Mouse (Mus musculus): ENCODE measurements around the gene Esr1. TPM values are rescaled to one million over a fixed set of nuclear protein-coding genes. Genes with fewer than 3 reads are reported as not detected.

Esr1 gene
- polyA plus RNA-seq, 2 experiments = 0.06 to 0.29 TPM

DNA sequence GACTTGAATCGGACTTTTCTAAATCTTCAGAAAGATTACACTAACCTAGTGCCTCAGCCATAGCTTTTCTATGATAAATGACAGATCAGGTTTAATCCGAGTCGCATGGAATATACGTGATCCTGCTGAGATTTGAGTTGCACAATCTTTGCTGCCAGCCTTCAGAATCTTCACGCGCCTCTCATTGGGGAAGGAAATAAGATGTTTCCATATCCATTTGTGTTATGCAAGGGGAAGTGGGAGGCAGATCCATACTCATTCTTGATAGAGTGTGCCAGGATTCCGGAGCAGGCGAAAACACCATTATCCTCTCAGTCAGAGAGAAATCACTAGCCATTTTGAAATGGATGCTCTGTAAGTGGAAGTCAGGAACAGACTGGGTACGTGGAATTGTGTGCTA is 35.5 kb downstream of the Esr1 start:
- H3K9ac ChIP-seq (replicated peaks) = no peak overlapping the region
- no peak overlapping the region for H3K4me2 ChIP-seq (ENCODE audit: low read depth)
- H3K4me1 ChIP-seq (replicated peaks; ENCODE audit: control insufficient read depth in 2 of 2, insufficient read depth in 2 of 2, low read length in 1 of 2) = no peaks in the 10 kb centered on the region
- H3K36me3 ChIP-seq (replicated peaks; ENCODE audit: control insufficient read depth, insufficient read depth, low read depth) = no peaks in the 10 kb centered on the region
- no peak for ATAC-seq (ENCODE audit: insufficient read depth)
- no peak for TF ChIP-seq EP300 (IDR thresholded peaks at IDR 0.05; ENCODE audit: low read depth)
- TF ChIP-seq CTCF (IDR thresholded peaks at IDR 0.05; ENCODE audit: low read depth) = no peak
- DNase-seq (ENCODE audit: low read depth in 3 of 3, low spot score in 3 of 3) = no peak
- WGBS (ENCODE audit: insufficient replicate concordance) = 66% methylated on average over 9 of the region's 9 CpGs
- H3K27me3 ChIP-seq (ENCODE audit: control insufficient read depth, insufficient read depth, low read length) = no peaks in the 10 kb centered on the region
- no peak overlapping the region for H3K27ac ChIP-seq
- H3K4me3 ChIP-seq (ENCODE audit: insufficient read depth in 1 of 2, low read depth in 2 of 2, low read length in 2 of 2) = no peak overlapping the region
- no peaks in the 10 kb centered on the region for H3K9me3 ChIP-seq (ENCODE audit: control insufficient read depth, low read length)

DNA sequence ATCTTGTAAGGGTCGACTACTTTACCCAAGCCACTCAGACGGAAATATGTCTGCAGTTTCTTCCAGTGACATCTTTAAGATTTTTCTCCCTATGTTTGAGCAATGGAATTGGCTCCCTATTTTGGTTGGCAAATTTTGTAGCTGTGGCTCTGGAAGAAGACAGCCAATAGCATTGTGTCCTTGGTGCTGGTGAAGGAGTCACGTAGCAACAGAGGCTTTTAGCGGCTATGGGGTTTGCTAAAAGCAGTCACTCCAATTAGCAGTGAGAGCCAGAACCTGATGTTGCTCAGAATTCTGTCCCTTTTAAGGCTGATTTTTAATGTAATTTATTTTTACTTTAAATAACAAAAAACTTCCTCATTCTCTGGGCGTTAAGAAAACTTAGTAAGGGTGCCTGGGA is 54.0 kb downstream of the Esr1 start:
- Histone ChIP-seq H3K36me3 (replicated peaks; ENCODE audit: control insufficient read depth, insufficient read depth, low read depth) (no peaks in the 10 kb centered on the region), H3K9me3 (ENCODE audit: control insufficient read depth, low read length) (no peaks in the 10 kb centered on the region), H3K4me3 (ENCODE audit: insufficient read depth in 1 of 2, low read depth in 2 of 2, low read length in 2 of 2) (no peak overlapping the region), H3K4me2 (ENCODE audit: low read depth) (no peak overlapping the region), H3K27ac (no peak overlapping the region), H3K9ac (replicated peaks) (no peak overlapping the region), H3K27me3 (ENCODE audit: control insufficient read depth, insufficient read depth, low read length) (no peaks in the 10 kb centered on the region), H3K4me1 (replicated peaks; ENCODE audit: control insufficient read depth in 2 of 2, insufficient read depth in 2 of 2, low read length in 1 of 2) (no peaks in the 10 kb centered on the region)
- DNase-seq (ENCODE audit: low read depth in 3 of 3, low spot score in 3 of 3) (no peak), ATAC-seq (ENCODE audit: insufficient read depth) (no peak)
- no peak for TF ChIP-seq EP300 (IDR thresholded peaks at IDR 0.05; ENCODE audit: low read depth)
- TF ChIP-seq CTCF (IDR thresholded peaks at IDR 0.05; ENCODE audit: low read depth) = no peak
- WGBS (ENCODE audit: insufficient replicate concordance) = 58% methylated on average over 5 of the region's 5 CpGs

DNA sequence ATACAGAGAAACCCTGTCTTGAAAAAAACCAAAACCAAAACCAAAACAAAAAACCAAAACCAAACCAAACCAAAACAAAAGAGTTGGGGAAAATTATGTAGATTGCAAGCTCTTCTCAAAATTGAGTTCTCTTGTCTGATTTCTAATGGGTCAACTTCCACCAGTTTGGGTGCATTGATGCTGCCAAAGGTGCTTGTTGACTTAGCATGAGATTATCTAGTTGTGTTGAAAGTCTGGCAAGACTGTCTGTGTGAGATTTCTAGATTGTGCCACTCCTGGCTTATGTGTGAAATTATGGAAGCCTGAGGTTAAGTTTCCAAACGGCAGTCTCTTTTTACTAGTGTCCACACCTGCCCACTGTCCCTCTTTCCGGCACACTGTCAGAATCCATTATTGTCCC is 55.6 kb downstream of the Esr1 start:
- no peak overlapping the region for H3K4me3 ChIP-seq (ENCODE audit: insufficient read depth in 1 of 2, low read depth in 2 of 2, low read length in 2 of 2)
- no peak for DNase-seq (ENCODE audit: low read depth in 3 of 3, low spot score in 3 of 3)
- no peak for ATAC-seq (ENCODE audit: insufficient read depth)
- no peaks in the 10 kb centered on the region for H3K36me3 ChIP-seq (replicated peaks; ENCODE audit: control insufficient read depth, insufficient read depth, low read depth)
- no peaks in the 10 kb centered on the region for H3K27me3 ChIP-seq (ENCODE audit: control insufficient read depth, insufficient read depth, low read length)
- no peak overlapping the region for H3K4me2 ChIP-seq (ENCODE audit: low read depth)
- no peak overlapping the region for H3K27ac ChIP-seq
- no peak for TF ChIP-seq EP300 (IDR thresholded peaks at IDR 0.05; ENCODE audit: low read depth)
- no peak for TF ChIP-seq CTCF (IDR thresholded peaks at IDR 0.05; ENCODE audit: low read depth)
- no peaks in the 10 kb centered on the region for H3K9me3 ChIP-seq (ENCODE audit: control insufficient read depth, low read length)
- H3K4me1 ChIP-seq (replicated peaks; ENCODE audit: control insufficient read depth in 2 of 2, insufficient read depth in 2 of 2, low read length in 1 of 2) = no peaks in the 10 kb centered on the region
- WGBS (ENCODE audit: insufficient replicate concordance) = 74% methylated on average over 2 of the region's 2 CpGs
- no peak overlapping the region for H3K9ac ChIP-seq (replicated peaks)

DNA sequence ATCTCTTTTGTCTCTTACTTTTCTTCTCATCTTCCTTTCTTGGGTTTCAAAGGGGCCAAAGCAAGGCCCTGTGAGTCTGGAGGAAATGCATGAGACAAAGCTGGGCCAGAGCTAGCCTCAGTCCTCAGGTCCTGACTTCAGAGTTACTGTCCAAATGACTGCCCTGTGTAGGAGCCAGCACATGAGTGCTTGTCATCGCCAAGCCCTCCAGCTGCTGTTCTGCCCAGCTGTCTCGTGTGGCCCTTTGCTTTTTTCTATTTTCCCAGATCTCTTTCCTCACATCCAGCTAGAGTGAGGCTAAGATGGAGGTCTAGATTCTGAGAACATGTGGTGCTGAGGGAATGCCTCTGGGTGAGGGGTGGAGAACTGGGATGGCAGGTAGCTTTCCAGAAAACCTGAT is 58.7 kb downstream of the Esr1 start:
- ATAC-seq (ENCODE audit: insufficient read depth) (no peak), DNase-seq (ENCODE audit: low read depth in 3 of 3, low spot score in 3 of 3) (no peak)
- Histone ChIP-seq H3K27me3 (ENCODE audit: control insufficient read depth, insufficient read depth, low read length) (no peaks in the 10 kb centered on the region), H3K27ac (no peak overlapping the region), H3K9me3 (ENCODE audit: control insufficient read depth, low read length) (no peaks in the 10 kb centered on the region), H3K4me3 (ENCODE audit: insufficient read depth in 1 of 2, low read depth in 2 of 2, low read length in 2 of 2) (no peak overlapping the region), H3K4me1 (replicated peaks; ENCODE audit: control insufficient read depth in 2 of 2, insufficient read depth in 2 of 2, low read length in 1 of 2) (no peaks in the 10 kb centered on the region), H3K36me3 (replicated peaks; ENCODE audit: control insufficient read depth, insufficient read depth, low read depth) (no peaks in the 10 kb centered on the region), H3K9ac (replicated peaks) (no peak overlapping the region), H3K4me2 (ENCODE audit: low read depth) (no peak overlapping the region)
- 35% methylated on average over 2 of the region's 2 CpGs for WGBS (ENCODE audit: insufficient replicate concordance)
- TF ChIP-seq EP300 (IDR thresholded peaks at IDR 0.05; ENCODE audit: low read depth) (no peak), CTCF (IDR thresholded peaks at IDR 0.05; ENCODE audit: low read depth) (no peak)

DNA sequence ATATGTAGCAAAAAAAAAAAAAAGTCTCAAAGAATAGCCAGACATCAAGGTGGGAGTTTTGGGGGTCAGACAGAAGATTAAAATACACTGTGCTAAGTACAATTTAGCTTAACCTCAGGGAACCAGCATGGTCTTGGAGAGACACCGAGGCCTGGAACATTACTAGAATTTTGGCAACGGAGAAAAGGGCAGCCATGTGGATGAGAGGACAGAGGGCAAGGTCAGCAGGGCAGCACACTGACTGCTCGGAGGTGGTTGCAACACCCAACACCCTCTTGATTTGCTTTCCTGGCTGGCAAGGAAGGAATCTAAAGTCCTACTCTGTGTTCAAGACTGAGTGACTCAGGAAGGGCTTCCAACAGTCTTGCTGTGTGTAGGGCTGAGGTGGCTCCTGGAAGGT is 60.5 kb downstream of the Esr1 start:
- H3K9ac ChIP-seq (replicated peaks) = no peak overlapping the region
- no peaks in the 10 kb centered on the region for H3K4me1 ChIP-seq (replicated peaks; ENCODE audit: control insufficient read depth in 2 of 2, insufficient read depth in 2 of 2, low read length in 1 of 2)
- ATAC-seq (ENCODE audit: insufficient read depth) (no peak), DNase-seq (ENCODE audit: low read depth in 3 of 3, low spot score in 3 of 3) (no peak)
- H3K36me3 ChIP-seq (replicated peaks; ENCODE audit: control insufficient read depth, insufficient read depth, low read depth) = no peaks in the 10 kb centered on the region
- H3K4me2 ChIP-seq (ENCODE audit: low read depth) = no peak overlapping the region
- H3K9me3 ChIP-seq (ENCODE audit: control insufficient read depth, low read length) = no peaks in the 10 kb centered on the region
- H3K27me3 ChIP-seq (ENCODE audit: control insufficient read depth, insufficient read depth, low read length) = no peaks in the 10 kb centered on the region
- WGBS (ENCODE audit: insufficient replicate concordance) = 51% methylated on average over 3 of the region's 3 CpGs
- TF ChIP-seq EP300 (IDR thresholded peaks at IDR 0.05; ENCODE audit: low read depth) (no peak), CTCF (IDR thresholded peaks at IDR 0.05; ENCODE audit: low read depth) (no peak)
- H3K4me3 ChIP-seq (ENCODE audit: insufficient read depth in 1 of 2, low read depth in 2 of 2, low read length in 2 of 2) = no peak overlapping the region
- no peak overlapping the region for H3K27ac ChIP-seq
